Mouse (Mus musculus): ENCODE measurements around the gene Sept9.

GRCm38 (mm10) chr11:117185076-117185933 lies 14.2 kb upstream of the Sept9 start:
- TF ChIP-seq TAL1 (IDR thresholded peaks at IDR 0.05; ENCODE audit: low read length) (no peak), GATA1 (IDR thresholded peaks at IDR 0.05; ENCODE audit: low read length) (no peak)
